Mouse (Mus musculus): Measurements from ENCODE around the gene Zfp948. TPM values are rescaled to one million over a fixed set of nuclear protein-coding genes. Genes with fewer than 3 reads are reported as not detected.
A peak's percentile ranks its signal among the peaks of the same experiment; 100 is the strongest.

Gene Zfp948
- 21.3 and 23.6 TPM in 2 replicates for polyA plus RNA-seq (2014; fragmentation: Nextera tagmentation; extraction: Ambion mirVana)

GRCm38 (mm10) chr17:21566728-21567349 lies at the start of gene Zfp948:
Gene Zfp948 (plus strand): TSS chr17:21567008.
- no peaks in the 10 kb centered on the region for H3K27me3 ChIP-seq (ENCODE audit: control insufficient read depth, insufficient read depth, low read length)
- peak within 1 kb of the TSS; percentile 88 for H3K4me2 ChIP-seq
- 1% methylated on average over 29 of the region's 29 CpGs for WGBS (ENCODE audit: insufficient replicate concordance)
- H3K4me3 ChIP-seq (ENCODE audit: low read depth, low read length): peak within 1 kb of the TSS; percentile 74
- peak within 1 kb of the TSS; percentile 89 for H3K9ac ChIP-seq (ENCODE audit: low read depth, low read length)
- peak within 1 kb of the TSS; percentile 95 for H3K27ac ChIP-seq (ENCODE audit: low read depth, low read length)
- peak; percentile 92 for ATAC-seq (replicated peaks; ENCODE audit: insufficient number of reproducible peaks, low FRiP score, low TSS enrichment)
- H3K9me3 ChIP-seq (replicated peaks; ENCODE audit: control insufficient read depth, low read length): no peaks in the 10 kb centered on the region
- H3K36me3 ChIP-seq (ENCODE audit: control insufficient read depth, insufficient read depth, low read length): no peaks in the 10 kb centered on the region
- 0 out of 2 replicates have a peak, but pooled peaks cover 3% of the 10 kb centered on the region for H3K4me1 ChIP-seq (ENCODE audit: control insufficient read depth, insufficient read depth, low read length)

- H3K36me3 ChIP-seq (ENCODE audit: control insufficient read depth, insufficient read depth, low read length): no peaks in the 10 kb centered on the region
- 42% methylated on average over 4 of the region's 4 CpGs for WGBS (ENCODE audit: insufficient replicate concordance)
- ATAC-seq (replicated peaks; ENCODE audit: insufficient number of reproducible peaks, low FRiP score, low TSS enrichment): no peak
- H3K9me3 ChIP-seq (replicated peaks; ENCODE audit: control insufficient read depth, low read length): no peaks in the 10 kb centered on the region
- peak overlapping the region; percentile 82 for H3K9ac ChIP-seq (ENCODE audit: low read depth, low read length)
- H3K4me1 ChIP-seq (ENCODE audit: control insufficient read depth, insufficient read depth, low read length): 0 out of 2 replicates have a peak, but pooled peaks cover 2% of the 10 kb centered on the region
- H3K27me3 ChIP-seq (ENCODE audit: control insufficient read depth, insufficient read depth, low read length): no peaks in the 10 kb centered on the region
- peak overlapping the region; percentile 84 for H3K27ac ChIP-seq (ENCODE audit: low read depth, low read length)
- peak overlapping the region; percentile 65 for H3K4me3 ChIP-seq (ENCODE audit: low read depth, low read length)
- peak overlapping the region; percentile 86 for H3K4me2 ChIP-seq
These were observed 49.6 kb upstream of the Zfp948 start for GRCm38 (mm10) chr17:21517130-21517671.

- no peak overlapping the region for H3K4me2 ChIP-seq
- no peaks in the 10 kb centered on the region for H3K36me3 ChIP-seq (ENCODE audit: control insufficient read depth, insufficient read depth, low read length)
- H3K9me3 ChIP-seq (replicated peaks; ENCODE audit: control insufficient read depth, low read length): no peaks in the 10 kb centered on the region
- H3K4me3 ChIP-seq (ENCODE audit: low read depth, low read length): no peak overlapping the region
- no peak overlapping the region for H3K9ac ChIP-seq (ENCODE audit: low read depth, low read length)
- H3K27ac ChIP-seq (ENCODE audit: low read depth, low read length): no peak overlapping the region
- H3K4me1 ChIP-seq (ENCODE audit: control insufficient read depth, insufficient read depth, low read length): no peaks in the 10 kb centered on the region
- ATAC-seq (replicated peaks; ENCODE audit: insufficient number of reproducible peaks, low FRiP score, low TSS enrichment): no peak
- H3K27me3 ChIP-seq (ENCODE audit: control insufficient read depth, insufficient read depth, low read length): no peaks in the 10 kb centered on the region
These were observed 40.5 kb upstream of the Zfp948 start for GRCm38 (mm10) chr17:21526270-21526669.

GRCm38 (mm10) chr17:21530645-21531330 lies 36.0 kb upstream of the Zfp948 start:
- no peak for ATAC-seq (replicated peaks; ENCODE audit: insufficient number of reproducible peaks, low FRiP score, low TSS enrichment)
- H3K27me3 ChIP-seq (ENCODE audit: control insufficient read depth, insufficient read depth, low read length): no peaks in the 10 kb centered on the region
- no peak overlapping the region for H3K9ac ChIP-seq (ENCODE audit: low read depth, low read length)
- H3K4me2 ChIP-seq: no peak overlapping the region
- H3K4me3 ChIP-seq (ENCODE audit: low read depth, low read length): no peak overlapping the region
- peaks cover 4% of the 10 kb centered on the region for H3K4me1 ChIP-seq (ENCODE audit: control insufficient read depth, insufficient read depth, low read length)
- WGBS (ENCODE audit: insufficient replicate concordance): 73% methylated on average over 5 of the region's 5 CpGs
- no peaks in the 10 kb centered on the region for H3K36me3 ChIP-seq (ENCODE audit: control insufficient read depth, insufficient read depth, low read length)
- no peaks in the 10 kb centered on the region for H3K9me3 ChIP-seq (replicated peaks; ENCODE audit: control insufficient read depth, low read length)
- H3K27ac ChIP-seq (ENCODE audit: low read depth, low read length): no peak overlapping the region

GRCm38 (mm10) chr17:21531621-21532020 lies 35.2 kb upstream of the Zfp948 start:
- Histone ChIP-seq H3K27me3 (ENCODE audit: control insufficient read depth, insufficient read depth, low read length) (no peaks in the 10 kb centered on the region), H3K9ac (ENCODE audit: low read depth, low read length) (peak overlapping the region; percentile 97; the same call in 1 of the 2 replicates), H3K4me3 (ENCODE audit: low read depth, low read length) (peak overlapping the region; percentile 76), H3K27ac (ENCODE audit: low read depth, low read length) (peak overlapping the region; percentile 95), H3K4me1 (ENCODE audit: control insufficient read depth, insufficient read depth, low read length) (peaks cover 4% of the 10 kb centered on the region), H3K36me3 (ENCODE audit: control insufficient read depth, insufficient read depth, low read length) (no peaks in the 10 kb centered on the region), H3K4me2 (peak overlapping the region; percentile 82), H3K9me3 (replicated peaks; ENCODE audit: control insufficient read depth, low read length) (no peaks in the 10 kb centered on the region)
- 66% methylated on average over 5 of the region's 5 CpGs for WGBS (ENCODE audit: insufficient replicate concordance)
- no peak for ATAC-seq (replicated peaks; ENCODE audit: insufficient number of reproducible peaks, low FRiP score, low TSS enrichment)

- WGBS (ENCODE audit: insufficient replicate concordance): 1% methylated on average over 53 of the region's 54 CpGs
- H3K27me3 ChIP-seq (ENCODE audit: control insufficient read depth, insufficient read depth, low read length): no peaks in the 10 kb centered on the region
- ATAC-seq (replicated peaks; ENCODE audit: insufficient number of reproducible peaks, low FRiP score, low TSS enrichment): peak; percentile 76
These were observed 34.5 kb upstream of the Zfp948 start for GRCm38 (mm10) chr17:21532101-21532951.

GRCm38 (mm10) chr17:21533961-21534360 lies 32.8 kb upstream of the Zfp948 start:
- Histone ChIP-seq H3K4me3 (ENCODE audit: low read depth, low read length) (no peak overlapping the region), H3K9ac (ENCODE audit: low read depth, low read length) (no peak overlapping the region), H3K4me1 (ENCODE audit: control insufficient read depth, insufficient read depth, low read length) (peaks cover 4% of the 10 kb centered on the region), H3K27ac (ENCODE audit: low read depth, low read length) (no peak overlapping the region), H3K9me3 (replicated peaks; ENCODE audit: control insufficient read depth, low read length) (no peaks in the 10 kb centered on the region), H3K4me2 (no peak overlapping the region), H3K36me3 (ENCODE audit: control insufficient read depth, insufficient read depth, low read length) (no peaks in the 10 kb centered on the region), H3K27me3 (ENCODE audit: control insufficient read depth, insufficient read depth, low read length) (no peaks in the 10 kb centered on the region)
- WGBS (ENCODE audit: insufficient replicate concordance): 91% methylated on average over 1 of the region's 1 CpGs
- no peak for ATAC-seq (replicated peaks; ENCODE audit: insufficient number of reproducible peaks, low FRiP score, low TSS enrichment)

More at GRCm38 (mm10) chr17:21532101-21532951, 34.5 kb upstream of the Zfp948 start:
- H3K4me2 ChIP-seq: peak overlapping the region; percentile 82
- peak overlapping the region; percentile 76 for H3K4me3 ChIP-seq (ENCODE audit: low read depth, low read length)
- H3K9ac ChIP-seq (ENCODE audit: low read depth, low read length): peak overlapping the region; percentile 97
- peaks cover 4% of the 10 kb centered on the region for H3K4me1 ChIP-seq (ENCODE audit: control insufficient read depth, insufficient read depth, low read length)
- peak overlapping the region; percentile 95 for H3K27ac ChIP-seq (ENCODE audit: low read depth, low read length)
- no peaks in the 10 kb centered on the region for H3K36me3 ChIP-seq (ENCODE audit: control insufficient read depth, insufficient read depth, low read length)
- H3K9me3 ChIP-seq (replicated peaks; ENCODE audit: control insufficient read depth, low read length): no peaks in the 10 kb centered on the region

GRCm38 (mm10) chr17:21534460-21535095 lies 32.2 kb upstream of the Zfp948 start:
- H3K4me3 ChIP-seq (ENCODE audit: low read depth, low read length): no peak overlapping the region
- no peaks in the 10 kb centered on the region for H3K9me3 ChIP-seq (replicated peaks; ENCODE audit: control insufficient read depth, low read length)
- no peaks in the 10 kb centered on the region for H3K36me3 ChIP-seq (ENCODE audit: control insufficient read depth, insufficient read depth, low read length)
- ATAC-seq (replicated peaks; ENCODE audit: insufficient number of reproducible peaks, low FRiP score, low TSS enrichment): no peak
- no peaks in the 10 kb centered on the region for H3K27me3 ChIP-seq (ENCODE audit: control insufficient read depth, insufficient read depth, low read length)
- peaks cover 4% of the 10 kb centered on the region for H3K4me1 ChIP-seq (ENCODE audit: control insufficient read depth, insufficient read depth, low read length)
- H3K27ac ChIP-seq (ENCODE audit: low read depth, low read length): 0 out of 2 replicates have a peak overlapping the region, but pooled peaks have one; percentile 2
- WGBS (ENCODE audit: insufficient replicate concordance): 13% methylated on average over 4 of the region's 4 CpGs
- H3K4me2 ChIP-seq: peak overlapping the region; percentile 67
- no peak overlapping the region for H3K9ac ChIP-seq (ENCODE audit: low read depth, low read length)

Measured in heart, embryonic 11.5 days (tissue).